Mouse (Mus musculus): ENCODE results near the gene Avp. TPM values are rescaled to one million over a fixed set of nuclear protein-coding genes. Genes with fewer than 3 reads are reported as not detected.

The Avp gene
- total RNA-seq (2017): not detected in 3 replicates

GRCm38 (mm10) chr2:130582552-130582951 is at the start of gene Avp:
Gene Avp, minus strand, starts transcription at chr2:130582554.
- no peak for ATAC-seq (replicated peaks; ENCODE audit: insufficient number of reproducible peaks, low FRiP score, low TSS enrichment, poor library complexity, severe bottlenecking)

DNA sequence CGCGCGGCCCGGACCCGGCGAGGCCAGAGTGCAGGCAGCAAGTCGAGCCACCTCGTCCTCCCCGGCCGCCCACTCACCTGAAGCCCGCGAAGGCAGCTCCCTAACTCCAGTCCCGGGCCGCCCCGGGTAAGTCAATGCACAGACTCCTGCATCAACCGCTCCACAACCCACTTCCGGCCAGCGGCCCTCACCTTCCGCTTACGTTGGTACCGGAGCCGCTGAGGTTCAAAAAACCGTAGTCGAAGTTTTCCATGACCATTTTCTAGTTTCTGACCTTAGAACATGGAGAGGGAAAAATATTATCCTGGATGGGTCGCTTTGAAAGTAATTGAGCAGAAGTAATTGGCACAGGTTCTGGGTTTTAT is 47.5 kb upstream of the Avp start, which contains the start of the genes Fastkd5 and Ubox5:
Gene Fastkd5, minus strand, starts transcription at position 189 of the 365 bp plus-strand sequence.
Gene Ubox5, minus strand, starts transcription at position 200 of the 365 bp plus-strand sequence.
- ATAC-seq (replicated peaks; ENCODE audit: insufficient number of reproducible peaks, low FRiP score, low TSS enrichment, poor library complexity, severe bottlenecking): peak; percentile 86

DNA sequence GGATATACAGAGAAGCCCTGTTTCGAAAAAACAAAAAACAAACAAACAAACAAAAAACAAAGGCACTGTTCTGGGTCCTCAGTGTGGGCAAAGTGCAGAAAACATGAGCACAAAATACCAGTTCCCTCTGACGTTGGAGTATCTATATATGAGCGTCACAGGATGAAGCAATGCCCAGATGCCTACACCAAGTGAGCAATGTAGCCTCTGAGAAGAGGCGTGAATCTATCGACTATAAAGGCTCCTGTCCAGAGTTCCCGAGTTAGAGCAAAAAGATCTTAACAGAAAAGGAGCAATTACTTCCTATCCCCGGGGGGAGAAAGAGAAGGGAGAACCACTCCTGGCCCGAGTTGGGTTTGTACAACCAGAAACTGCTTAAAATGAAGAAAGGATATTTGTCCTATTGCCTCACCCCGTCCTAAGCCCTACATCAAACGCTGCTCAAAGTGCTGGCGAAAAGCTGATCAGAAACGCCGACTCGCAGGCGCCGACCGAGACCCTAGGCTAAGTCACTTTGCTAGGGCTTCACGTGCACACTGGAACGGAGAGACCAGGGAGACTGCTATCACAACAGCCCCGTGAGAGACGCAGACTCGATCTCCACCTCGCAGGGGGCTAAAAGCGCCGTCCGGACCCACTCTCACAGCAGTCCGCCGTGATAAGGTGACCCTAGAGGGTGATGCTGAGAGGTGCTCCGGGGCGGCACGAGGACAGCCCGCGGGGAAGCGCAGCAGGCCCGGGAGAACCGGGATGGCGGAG is 46.9 kb upstream of the Avp start:
- ATAC-seq (replicated peaks; ENCODE audit: insufficient number of reproducible peaks, low FRiP score, low TSS enrichment, poor library complexity, severe bottlenecking): peak; percentile 16; the same call in 1 of the 2 replicates

DNA sequence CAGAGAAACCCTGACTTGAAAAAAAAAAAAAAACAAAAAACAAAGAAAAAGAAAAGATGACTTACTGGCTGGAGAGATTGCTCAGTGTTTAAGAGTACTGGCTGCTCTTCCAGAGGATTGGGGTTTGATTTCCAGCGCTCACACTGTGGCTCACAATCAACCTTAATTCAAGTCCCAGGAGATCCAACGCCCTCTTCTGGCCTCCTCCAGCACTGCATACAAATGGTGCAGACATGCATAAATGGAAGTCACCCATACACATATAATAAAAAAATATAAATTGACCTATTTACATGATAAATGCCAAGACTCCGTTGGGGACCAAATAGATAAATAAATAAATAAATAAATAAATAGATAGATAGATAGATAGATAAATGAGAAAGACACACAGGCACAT is 46.1 kb upstream of the Avp start:
- no peak for ATAC-seq (replicated peaks; ENCODE audit: insufficient number of reproducible peaks, low FRiP score, low TSS enrichment, poor library complexity, severe bottlenecking)

- no peak for ATAC-seq (replicated peaks; ENCODE audit: insufficient number of reproducible peaks, low FRiP score, low TSS enrichment, poor library complexity, severe bottlenecking)
Observed at GRCm38 (mm10) chr2:130618972-130619371, 36.6 kb upstream of the Avp start.

GRCm38 (mm10) chr2:130613091-130613490 is 30.7 kb upstream of the Avp start:
- no peak for ATAC-seq (replicated peaks; ENCODE audit: insufficient number of reproducible peaks, low FRiP score, low TSS enrichment, poor library complexity, severe bottlenecking)

DNA sequence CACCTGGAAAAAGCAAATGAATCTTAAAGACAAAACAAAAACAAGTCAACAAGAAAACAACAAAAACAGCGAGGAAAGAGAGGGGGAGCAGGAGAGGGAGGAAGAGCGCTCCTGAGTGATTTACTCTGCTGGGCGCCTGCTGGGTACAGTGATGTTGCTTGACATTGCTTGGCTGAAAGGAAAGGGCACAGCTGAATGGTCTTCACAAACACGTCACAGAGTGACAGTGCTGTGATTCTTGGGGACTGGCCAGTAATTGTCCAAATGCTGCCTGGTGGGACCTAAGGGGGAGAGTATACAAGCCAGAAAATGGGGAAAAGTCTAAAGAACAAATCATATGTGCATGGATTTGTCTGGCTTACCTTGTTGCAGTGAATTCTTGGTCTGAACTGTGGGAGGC is 19.8 kb upstream of the Avp start:
- ATAC-seq (replicated peaks; ENCODE audit: insufficient number of reproducible peaks, low FRiP score, low TSS enrichment, poor library complexity, severe bottlenecking): no peak

GRCm38 (mm10) chr2:130598399-130598798 is 16.0 kb upstream of the Avp start:
- no peak for ATAC-seq (replicated peaks; ENCODE audit: insufficient number of reproducible peaks, low FRiP score, low TSS enrichment, poor library complexity, severe bottlenecking)

GRCm38 (mm10) chr2:130597601-130598010 is 15.3 kb upstream of the Avp start:
- no peak for ATAC-seq (replicated peaks; ENCODE audit: insufficient number of reproducible peaks, low FRiP score, low TSS enrichment, poor library complexity, severe bottlenecking)

GRCm38 (mm10) chr2:130595596-130595995 is 13.2 kb upstream of the Avp start:
- ATAC-seq (replicated peaks; ENCODE audit: insufficient number of reproducible peaks, low FRiP score, low TSS enrichment, poor library complexity, severe bottlenecking): no peak

- no peak for ATAC-seq (replicated peaks; ENCODE audit: insufficient number of reproducible peaks, low FRiP score, low TSS enrichment, poor library complexity, severe bottlenecking)
Observed at GRCm38 (mm10) chr2:130591016-130591415, 8.7 kb upstream of the Avp start.

DNA sequence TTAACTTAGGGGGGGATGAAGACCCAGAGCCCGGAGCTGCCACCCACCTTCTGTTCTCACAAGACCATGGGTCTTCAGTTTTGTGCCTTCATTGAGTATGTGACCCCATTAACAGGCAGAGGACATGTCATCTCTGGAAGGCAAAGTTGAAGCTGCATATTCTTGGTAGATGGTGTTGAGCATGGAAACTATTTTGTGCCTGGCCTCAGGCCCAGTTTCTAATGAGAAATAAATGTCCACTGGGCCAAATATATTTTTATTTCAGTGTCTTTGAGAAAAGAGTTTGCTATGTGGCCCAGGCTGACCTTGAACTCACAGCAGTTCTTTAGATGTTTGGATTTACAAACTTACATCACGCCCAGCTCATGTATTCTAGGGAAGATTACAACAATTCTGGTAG is 7.4 kb upstream of the Avp start:
- no peak for ATAC-seq (replicated peaks; ENCODE audit: insufficient number of reproducible peaks, low FRiP score, low TSS enrichment, poor library complexity, severe bottlenecking)

DNA sequence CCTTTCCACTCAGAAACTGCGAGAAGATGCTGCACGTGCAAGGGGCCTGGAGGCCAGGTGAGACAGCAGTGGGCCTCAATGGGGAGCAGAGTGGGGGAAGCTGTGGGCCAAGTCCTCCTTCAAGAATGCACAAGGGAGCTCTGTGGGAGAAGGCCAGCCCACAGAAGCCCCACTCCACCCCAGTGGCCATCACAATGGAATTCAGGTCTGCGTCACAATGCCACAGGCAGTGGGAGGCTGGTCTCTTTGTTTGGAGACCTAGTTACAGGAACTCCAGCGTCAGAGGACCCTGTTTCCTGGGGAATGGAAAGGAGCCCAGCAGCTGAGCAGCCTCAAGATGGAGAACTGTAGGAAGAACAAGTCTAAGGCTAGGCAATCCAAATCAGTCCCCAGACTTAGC is 6.8 kb upstream of the Avp start:
- ATAC-seq (replicated peaks; ENCODE audit: insufficient number of reproducible peaks, low FRiP score, low TSS enrichment, poor library complexity, severe bottlenecking): no peak

GRCm38 (mm10) chr2:130588373-130588772 is 6.0 kb upstream of the Avp start:
- no peak for ATAC-seq (replicated peaks; ENCODE audit: insufficient number of reproducible peaks, low FRiP score, low TSS enrichment, poor library complexity, severe bottlenecking)

DNA sequence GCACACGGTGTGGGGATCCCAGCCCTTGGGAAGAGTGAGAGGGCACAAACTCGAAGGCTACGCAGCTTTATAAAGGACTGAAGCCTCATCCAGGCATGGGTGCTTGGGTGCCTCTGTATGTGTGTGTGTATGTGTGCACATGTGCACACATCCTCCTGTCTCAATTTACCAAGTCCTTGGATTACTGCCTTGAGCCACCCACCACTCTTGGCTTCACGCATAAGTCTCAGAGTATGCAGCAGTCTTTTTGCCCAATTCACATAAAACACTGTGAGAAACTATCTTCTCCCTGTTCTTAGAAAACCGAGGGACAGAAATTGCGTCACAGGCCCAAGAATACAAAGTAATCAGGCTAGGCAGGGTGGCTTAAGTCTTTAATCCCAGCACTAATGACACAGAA is 3.7 kb upstream of the Avp start:
- ATAC-seq (replicated peaks; ENCODE audit: insufficient number of reproducible peaks, low FRiP score, low TSS enrichment, poor library complexity, severe bottlenecking): no peak

DNA sequence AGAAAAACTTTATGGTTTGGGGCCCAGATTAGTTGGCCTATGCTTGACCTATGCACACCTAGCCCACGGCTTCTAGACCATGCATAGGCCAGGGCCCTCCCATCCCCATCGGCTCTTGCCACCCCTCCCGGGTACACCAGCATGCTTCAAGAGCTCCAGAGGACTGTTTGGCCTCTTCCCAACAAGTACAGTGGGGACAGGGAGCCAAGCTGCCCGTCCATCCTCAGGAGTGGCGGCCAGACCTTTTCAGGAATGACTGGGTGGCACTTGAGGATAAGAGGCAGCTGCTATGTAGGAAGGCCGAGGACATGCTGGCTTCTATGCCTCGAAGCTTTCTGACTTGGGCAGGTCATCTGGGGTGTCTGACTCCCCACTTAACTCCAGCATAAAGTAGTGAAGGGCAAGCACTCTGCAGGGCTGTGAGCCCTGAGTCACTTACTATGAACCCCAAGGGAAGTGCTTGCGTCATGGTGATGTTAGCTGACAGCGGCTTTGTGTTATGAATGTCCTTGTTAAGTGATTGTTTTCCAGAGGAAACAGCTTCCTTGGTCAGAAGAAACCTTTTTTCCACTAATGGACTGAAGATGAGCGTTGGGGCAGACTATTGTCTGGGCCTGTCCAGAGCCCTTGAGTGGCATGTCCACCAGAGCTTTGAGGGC is 1.7 kb upstream of the Avp start:
- no peak for ATAC-seq (replicated peaks; ENCODE audit: insufficient number of reproducible peaks, low FRiP score, low TSS enrichment, poor library complexity, severe bottlenecking)

DNA sequence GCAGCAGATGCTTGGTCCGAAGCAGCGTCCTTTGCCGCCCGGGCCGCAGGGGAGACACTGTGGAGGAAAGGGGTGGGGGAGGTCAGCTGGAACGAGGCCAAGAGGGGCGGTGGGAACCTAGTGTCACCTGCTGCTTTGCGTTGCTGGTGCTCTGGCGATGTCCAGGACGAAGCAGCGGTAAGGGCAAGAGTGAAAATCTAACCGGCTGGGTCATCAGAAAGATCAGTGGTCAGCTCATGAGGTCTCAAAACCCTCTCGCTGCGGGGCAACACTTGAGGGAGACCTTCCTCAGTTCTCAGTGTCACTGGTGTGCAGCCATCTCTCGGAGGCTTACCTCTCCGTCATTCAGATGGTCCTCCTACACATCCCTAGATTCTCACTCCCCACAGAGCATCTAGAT is 1.2 kb downstream of the Avp start:
- no peak for ATAC-seq (replicated peaks; ENCODE audit: insufficient number of reproducible peaks, low FRiP score, low TSS enrichment, poor library complexity, severe bottlenecking)

DNA sequence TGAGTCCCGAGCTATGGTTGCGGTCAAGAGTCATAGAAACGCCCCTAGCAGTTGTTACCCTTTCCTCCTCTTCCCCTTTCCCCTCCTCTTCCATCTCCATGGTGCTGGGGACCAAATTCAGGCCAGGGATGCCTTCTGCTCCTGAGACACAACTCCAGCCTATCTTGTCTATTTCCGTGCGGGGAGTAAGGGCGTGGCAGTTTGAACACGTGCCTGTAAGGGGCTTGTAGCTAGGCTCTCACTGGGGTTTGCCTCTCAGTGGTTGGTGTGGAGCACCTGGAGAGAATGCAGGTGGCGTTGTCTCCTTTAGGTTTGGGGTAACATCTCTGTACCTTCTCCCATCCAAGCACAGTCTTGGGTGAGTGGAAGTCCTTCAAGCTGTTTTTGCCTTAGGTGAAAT is 2.6 kb downstream of the Avp start:
- ATAC-seq (replicated peaks; ENCODE audit: insufficient number of reproducible peaks, low FRiP score, low TSS enrichment, poor library complexity, severe bottlenecking): no peak

DNA sequence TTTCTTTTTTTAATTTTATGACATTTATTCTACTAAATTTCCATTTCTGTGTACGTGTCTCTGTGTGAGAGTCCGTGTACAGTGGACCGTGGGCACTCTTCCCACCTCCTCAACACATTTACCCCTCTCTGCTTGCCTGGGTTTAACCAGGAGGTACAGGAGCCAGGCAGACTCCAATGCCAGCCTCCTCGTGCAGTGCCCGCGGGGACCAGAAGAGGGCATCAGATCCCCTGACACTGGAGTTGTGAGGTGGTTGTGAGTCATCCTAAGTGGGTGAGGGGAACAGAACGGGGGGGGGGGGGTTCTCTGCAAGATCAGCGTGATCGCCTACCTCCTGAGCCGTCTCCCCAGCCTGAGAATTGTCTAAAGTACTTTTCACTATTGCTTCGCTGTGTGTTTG is 4.2 kb downstream of the Avp start:
- ATAC-seq (replicated peaks; ENCODE audit: insufficient number of reproducible peaks, low FRiP score, low TSS enrichment, poor library complexity, severe bottlenecking): peak; percentile 62; the same call in 1 of the 2 replicates

DNA sequence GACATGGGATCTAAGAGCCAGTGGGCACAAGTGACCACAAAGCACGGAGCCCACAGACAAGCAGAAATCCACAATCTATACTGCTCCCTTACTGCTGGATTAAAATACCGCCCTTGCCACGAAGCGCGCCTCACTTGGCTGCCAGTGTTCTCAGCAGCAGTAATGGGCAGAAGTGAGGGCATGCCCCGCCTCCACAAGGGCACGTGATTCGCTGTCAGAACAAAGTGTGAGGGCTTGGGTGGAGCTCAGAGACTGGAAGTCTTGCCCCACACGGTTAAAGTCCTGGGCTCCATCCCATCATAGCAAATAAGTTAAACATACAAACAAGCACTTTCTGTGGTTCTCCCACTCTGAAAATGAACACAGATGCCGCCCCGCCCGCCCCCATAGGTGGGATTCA is 4.7 kb downstream of the Avp start:
- peak; percentile 67; the same call in 1 of the 2 replicates for ATAC-seq (replicated peaks; ENCODE audit: insufficient number of reproducible peaks, low FRiP score, low TSS enrichment, poor library complexity, severe bottlenecking)

Data from monocyte, adult 5-6 weeks (primary cell).